Mouse (Mus musculus): ENCODE measurements at regions not wholly inside any gene's neighbourhood (a gene's known extent, or its start where the extent isn't known, plus 50 kb on each side); places are given as distances from the start of the nearest gene placed in this dataset.

GRCm38 (mm10) chr10:99467319-99467842, 204.3 kb downstream of the Dusp6 start:
- Histone ChIP-seq H3K4me3 (ENCODE audit: low read depth, low read length) (no peak overlapping the region), H3K27me3 (replicated peaks; ENCODE audit: control insufficient read depth, insufficient read depth, low read length) (no peaks in the 10 kb centered on the region), H3K9ac (ENCODE audit: low read length) (no peak overlapping the region), H3K36me3 (ENCODE audit: control insufficient read depth, insufficient read depth, low read length) (no peaks in the 10 kb centered on the region), H3K27ac (ENCODE audit: low read depth, low read length) (no peak overlapping the region), H3K4me2 (ENCODE audit: low read length) (no peak overlapping the region), H3K9me3 (replicated peaks; ENCODE audit: control insufficient read depth, low read length) (no peaks in the 10 kb centered on the region), H3K4me1 (ENCODE audit: control insufficient read depth, insufficient read depth, low read length) (no peaks in the 10 kb centered on the region)
- 73% methylated on average over 9 of the region's 9 CpGs for WGBS
- DNase-seq (ENCODE audit: low spot score) (no peak), ATAC-seq (no peak)

- ATAC-seq (no peak), DNase-seq (ENCODE audit: low spot score) (no peak)
- no peak overlapping the region for H3K27ac ChIP-seq (ENCODE audit: low read depth, low read length)
- H3K4me2 ChIP-seq (ENCODE audit: low read length): no peak overlapping the region
- 19% methylated on average over 3 of the region's 3 CpGs for WGBS
- no peaks in the 10 kb centered on the region for H3K4me1 ChIP-seq (ENCODE audit: control insufficient read depth, insufficient read depth, low read length)
- no peaks in the 10 kb centered on the region for H3K27me3 ChIP-seq (replicated peaks; ENCODE audit: control insufficient read depth, insufficient read depth, low read length)
- no peaks in the 10 kb centered on the region for H3K9me3 ChIP-seq (replicated peaks; ENCODE audit: control insufficient read depth, low read length)
- no peak overlapping the region for H3K4me3 ChIP-seq (ENCODE audit: low read depth, low read length)
- H3K36me3 ChIP-seq (ENCODE audit: control insufficient read depth, insufficient read depth, low read length): no peaks in the 10 kb centered on the region
- no peak overlapping the region for H3K9ac ChIP-seq (ENCODE audit: low read length)
Measured at GRCm38 (mm10) chr10:99468971-99469370, 205.9 kb downstream of the Dusp6 start.

- DNase-seq (ENCODE audit: low spot score): no peak
- 63% methylated on average over 8 of the region's 8 CpGs for WGBS
- H3K9ac ChIP-seq (ENCODE audit: low read length): no peak overlapping the region
- ATAC-seq: no peak
- H3K4me2 ChIP-seq (ENCODE audit: low read length): no peak overlapping the region
- no peaks in the 10 kb centered on the region for H3K4me1 ChIP-seq (ENCODE audit: control insufficient read depth, insufficient read depth, low read length)
- no peak overlapping the region for H3K4me3 ChIP-seq (ENCODE audit: low read depth, low read length)
- no peaks in the 10 kb centered on the region for H3K27me3 ChIP-seq (replicated peaks; ENCODE audit: control insufficient read depth, insufficient read depth, low read length)
- no peak overlapping the region for H3K27ac ChIP-seq (ENCODE audit: low read depth, low read length)
- H3K9me3 ChIP-seq (replicated peaks; ENCODE audit: control insufficient read depth, low read length): no peaks in the 10 kb centered on the region
- no peaks in the 10 kb centered on the region for H3K36me3 ChIP-seq (ENCODE audit: control insufficient read depth, insufficient read depth, low read length)
Measured at GRCm38 (mm10) chr10:99471832-99472497, 208.9 kb downstream of the Dusp6 start.

- H3K4me3 ChIP-seq (ENCODE audit: low read depth, low read length): no peak overlapping the region
- no peak overlapping the region for H3K27ac ChIP-seq (ENCODE audit: low read depth, low read length)
- H3K27me3 ChIP-seq (replicated peaks; ENCODE audit: control insufficient read depth, insufficient read depth, low read length): no peaks in the 10 kb centered on the region
- H3K4me1 ChIP-seq (ENCODE audit: control insufficient read depth, insufficient read depth, low read length): no peaks in the 10 kb centered on the region
- ATAC-seq (no peak), DNase-seq (ENCODE audit: low spot score) (no peak)
- H3K36me3 ChIP-seq (ENCODE audit: control insufficient read depth, insufficient read depth, low read length): no peaks in the 10 kb centered on the region
- no peaks in the 10 kb centered on the region for H3K9me3 ChIP-seq (replicated peaks; ENCODE audit: control insufficient read depth, low read length)
- 42% methylated on average over 4 of the region's 4 CpGs for WGBS
- H3K9ac ChIP-seq (ENCODE audit: low read length): no peak overlapping the region
- H3K4me2 ChIP-seq (ENCODE audit: low read length): no peak overlapping the region
Measured at GRCm38 (mm10) chr10:99472806-99473205, 209.8 kb downstream of the Dusp6 start.

GRCm38 (mm10) chr10:99473758-99474157, 210.7 kb downstream of the Dusp6 start:
- ATAC-seq (no peak), DNase-seq (ENCODE audit: low spot score) (no peak)
- Histone ChIP-seq H3K4me1 (ENCODE audit: control insufficient read depth, insufficient read depth, low read length) (no peaks in the 10 kb centered on the region), H3K4me3 (ENCODE audit: low read depth, low read length) (no peak overlapping the region), H3K27me3 (replicated peaks; ENCODE audit: control insufficient read depth, insufficient read depth, low read length) (no peaks in the 10 kb centered on the region), H3K9ac (ENCODE audit: low read length) (no peak overlapping the region), H3K36me3 (ENCODE audit: control insufficient read depth, insufficient read depth, low read length) (no peaks in the 10 kb centered on the region), H3K9me3 (replicated peaks; ENCODE audit: control insufficient read depth, low read length) (no peaks in the 10 kb centered on the region), H3K27ac (ENCODE audit: low read depth, low read length) (no peak overlapping the region), H3K4me2 (ENCODE audit: low read length) (no peak overlapping the region)
- 93% methylated on average over 9 of the region's 9 CpGs for WGBS

- WGBS: 91% methylated on average over 8 of the region's 8 CpGs
- no peak for ATAC-seq
Measured at GRCm38 (mm10) chr10:99474546-99474945, 211.5 kb downstream of the Dusp6 start.

GRCm38 (mm10) chr10:99476214-99476613, 213.2 kb downstream of the Dusp6 start:
- Histone ChIP-seq H3K9me3 (replicated peaks; ENCODE audit: control insufficient read depth, low read length) (no peaks in the 10 kb centered on the region), H3K27me3 (replicated peaks; ENCODE audit: control insufficient read depth, insufficient read depth, low read length) (no peaks in the 10 kb centered on the region), H3K4me3 (ENCODE audit: low read depth, low read length) (no peak overlapping the region), H3K4me2 (ENCODE audit: low read length) (no peak overlapping the region), H3K4me1 (ENCODE audit: control insufficient read depth, insufficient read depth, low read length) (no peaks in the 10 kb centered on the region), H3K9ac (ENCODE audit: low read length) (no peak overlapping the region), H3K36me3 (ENCODE audit: control insufficient read depth, insufficient read depth, low read length) (no peaks in the 10 kb centered on the region), H3K27ac (ENCODE audit: low read depth, low read length) (no peak overlapping the region)
- DNase-seq (ENCODE audit: low spot score): no peak
- WGBS: 83% methylated on average over 7 of the region's 7 CpGs
- no peak; the same call in 1 of the 2 replicates for ATAC-seq

More at GRCm38 (mm10) chr10:99474546-99474945, 211.5 kb downstream of the Dusp6 start:
- no peaks in the 10 kb centered on the region for H3K36me3 ChIP-seq (ENCODE audit: control insufficient read depth, insufficient read depth, low read length)
- no peaks in the 10 kb centered on the region for H3K27me3 ChIP-seq (replicated peaks; ENCODE audit: control insufficient read depth, insufficient read depth, low read length)
- H3K4me2 ChIP-seq (ENCODE audit: low read length): no peak overlapping the region
- H3K27ac ChIP-seq (ENCODE audit: low read depth, low read length): no peak overlapping the region
- no peaks in the 10 kb centered on the region for H3K9me3 ChIP-seq (replicated peaks; ENCODE audit: control insufficient read depth, low read length)
- no peak overlapping the region for H3K4me3 ChIP-seq (ENCODE audit: low read depth, low read length)
- no peak overlapping the region for H3K9ac ChIP-seq (ENCODE audit: low read length)
- no peak for DNase-seq (ENCODE audit: low spot score)
- H3K4me1 ChIP-seq (ENCODE audit: control insufficient read depth, insufficient read depth, low read length): no peaks in the 10 kb centered on the region

- H3K27me3 ChIP-seq (replicated peaks; ENCODE audit: control insufficient read depth, insufficient read depth, low read length): no peaks in the 10 kb centered on the region
- H3K27ac ChIP-seq (ENCODE audit: low read depth, low read length): no peak overlapping the region
- no peak overlapping the region for H3K4me2 ChIP-seq (ENCODE audit: low read length)
- H3K9ac ChIP-seq (ENCODE audit: low read length): no peak overlapping the region
- DNase-seq (ENCODE audit: low spot score) (no peak), ATAC-seq (no peak)
- no peaks in the 10 kb centered on the region for H3K36me3 ChIP-seq (ENCODE audit: control insufficient read depth, insufficient read depth, low read length)
- H3K4me1 ChIP-seq (ENCODE audit: control insufficient read depth, insufficient read depth, low read length): no peaks in the 10 kb centered on the region
- 77% methylated on average over 7 of the region's 7 CpGs for WGBS
- no peak overlapping the region for H3K4me3 ChIP-seq (ENCODE audit: low read depth, low read length)
- H3K9me3 ChIP-seq (replicated peaks; ENCODE audit: control insufficient read depth, low read length): no peaks in the 10 kb centered on the region
Measured at GRCm38 (mm10) chr10:99476776-99477175, 213.7 kb downstream of the Dusp6 start.

GRCm38 (mm10) chr10:99480573-99480972, 217.5 kb downstream of the Dusp6 start:
- no peak overlapping the region for H3K4me2 ChIP-seq (ENCODE audit: low read length)
- H3K9me3 ChIP-seq (replicated peaks; ENCODE audit: control insufficient read depth, low read length): no peaks in the 10 kb centered on the region
- WGBS: 81% methylated on average over 4 of the region's 4 CpGs
- DNase-seq (ENCODE audit: low spot score) (peak; percentile 29), ATAC-seq (no peak)
- no peak overlapping the region for H3K4me3 ChIP-seq (ENCODE audit: low read depth, low read length)
- H3K4me1 ChIP-seq (ENCODE audit: control insufficient read depth, insufficient read depth, low read length): no peaks in the 10 kb centered on the region
- no peaks in the 10 kb centered on the region for H3K36me3 ChIP-seq (ENCODE audit: control insufficient read depth, insufficient read depth, low read length)
- H3K9ac ChIP-seq (ENCODE audit: low read length): no peak overlapping the region
- no peaks in the 10 kb centered on the region for H3K27me3 ChIP-seq (replicated peaks; ENCODE audit: control insufficient read depth, insufficient read depth, low read length)
- H3K27ac ChIP-seq (ENCODE audit: low read depth, low read length): no peak overlapping the region
